Mouse (Mus musculus) kidney, postnatal 14 days (tissue): ENCODE results near the gene Sprtn.
A peak's percentile ranks its signal among the peaks of the same experiment; 100 is the strongest.

ENCODE experiments used
- DNase-seq: peaks from one replicate; pipeline ENCODE4 v3.0.0; 2022; ENCODE audit warnings: mixed read lengths

Gene Sprtn

GRCm38 (mm10) chr8:124897386-124898250, at the start of gene Sprtn, which contains the start of gene Exoc8:
Sprtn (plus strand) TSS chr8:124897886.
Exoc8 (minus strand) TSS chr8:124897705.
- peak; percentile 98 for DNase-seq

DNA sequence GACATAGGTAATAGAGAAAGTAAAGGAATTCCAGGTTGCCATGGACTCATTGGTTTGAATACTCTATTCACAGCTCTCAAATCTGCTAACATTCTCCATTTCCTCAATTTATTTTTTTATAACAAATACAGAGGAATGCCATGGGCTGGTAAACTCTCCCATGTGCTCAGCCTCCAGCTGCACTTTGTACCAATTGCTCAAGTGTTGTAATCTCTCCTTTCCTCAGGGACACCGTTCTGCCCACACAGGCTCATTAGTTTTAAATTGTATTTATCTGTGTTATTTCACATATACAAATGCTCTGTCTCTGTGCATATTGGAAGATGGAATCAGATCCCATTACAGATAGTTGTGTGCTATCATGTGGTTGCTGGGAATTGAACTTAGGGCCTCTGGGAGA, 44.2 kb upstream of the Sprtn start:
- DNase-seq = no peak

DNA sequence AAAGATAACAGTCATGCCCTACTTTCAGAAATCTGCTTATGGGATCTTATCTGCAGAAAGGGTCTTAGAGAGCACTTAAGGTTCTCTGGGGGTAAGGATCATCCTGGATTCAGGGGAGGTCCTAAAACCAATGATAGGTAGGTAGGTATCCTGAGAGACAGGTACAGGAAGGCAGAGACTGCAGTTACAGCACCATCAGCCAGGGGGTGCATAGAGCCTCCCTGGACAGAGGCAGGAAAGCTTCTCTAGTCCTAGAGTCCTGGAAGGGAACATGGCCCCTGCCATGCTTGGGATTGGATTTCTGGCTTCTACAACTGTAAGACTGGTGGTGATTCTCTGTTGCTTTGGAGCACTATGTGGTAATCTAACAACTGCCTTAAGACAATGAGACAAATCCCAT, 38.2 kb upstream of the Sprtn start:
- DNase-seq = no peak

- DNase-seq = no peak
These were observed 37.5 kb upstream of the Sprtn start for GRCm38 (mm10) chr8:124860188-124860587.

GRCm38 (mm10) chr8:124862321-124863162, 35.1 kb upstream of the Sprtn start, which contains the start of the genes Gnpat and 2810004N23Rik:
Gnpat (plus strand) TSS chr8:124863033.
2810004N23Rik (minus strand) TSS chr8:124863120.
- peak; percentile 95 for DNase-seq

- DNase-seq = no peak
These were observed 34.5 kb upstream of the Sprtn start for GRCm38 (mm10) chr8:124863163-124863677.

DNA sequence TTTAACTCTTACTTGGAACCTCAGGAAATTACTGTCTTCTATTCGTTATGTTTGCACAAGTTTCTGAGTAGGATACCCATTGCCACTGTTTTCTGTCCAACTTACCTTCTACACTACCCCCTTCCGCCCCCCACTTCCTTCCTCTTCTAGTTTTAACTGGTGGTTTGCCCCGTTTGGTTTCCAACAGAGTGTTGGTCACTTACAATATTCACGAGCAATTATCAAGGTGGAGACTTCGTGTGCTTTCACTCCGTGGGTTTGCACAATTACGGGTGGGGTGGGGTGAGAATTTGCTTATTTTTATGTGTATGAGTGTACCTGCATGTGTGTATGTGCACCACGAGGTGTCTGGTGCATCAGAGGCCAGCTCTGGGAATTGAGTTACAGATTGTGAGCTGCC, 34.0 kb upstream of the Sprtn start:
- DNase-seq = no peak

DNA sequence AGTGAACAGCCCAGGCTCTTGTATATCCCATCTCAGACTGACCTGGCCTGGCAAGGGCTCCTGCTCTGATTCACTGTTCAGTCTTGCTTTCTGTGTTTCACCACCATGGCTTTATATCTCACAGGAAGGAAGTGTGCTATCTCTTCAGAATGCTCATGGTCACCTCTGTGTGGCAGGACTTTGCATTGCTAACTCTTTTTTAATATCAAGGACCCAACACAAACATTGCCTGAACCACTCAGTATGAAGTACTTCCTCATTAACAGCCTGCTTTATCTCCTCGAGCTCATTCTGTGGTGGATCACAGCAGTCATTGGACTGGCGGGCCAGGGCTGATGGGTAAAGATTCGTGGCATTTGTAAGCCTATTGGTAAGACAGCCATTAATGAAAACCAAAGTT, 31.0 kb upstream of the Sprtn start:
- no peak for DNase-seq

- DNase-seq = no peak
These were observed 30.6 kb upstream of the Sprtn start for GRCm38 (mm10) chr8:124867126-124867525.

- DNase-seq = no peak
These were observed 28.0 kb upstream of the Sprtn start for GRCm38 (mm10) chr8:124869708-124870107.

DNA sequence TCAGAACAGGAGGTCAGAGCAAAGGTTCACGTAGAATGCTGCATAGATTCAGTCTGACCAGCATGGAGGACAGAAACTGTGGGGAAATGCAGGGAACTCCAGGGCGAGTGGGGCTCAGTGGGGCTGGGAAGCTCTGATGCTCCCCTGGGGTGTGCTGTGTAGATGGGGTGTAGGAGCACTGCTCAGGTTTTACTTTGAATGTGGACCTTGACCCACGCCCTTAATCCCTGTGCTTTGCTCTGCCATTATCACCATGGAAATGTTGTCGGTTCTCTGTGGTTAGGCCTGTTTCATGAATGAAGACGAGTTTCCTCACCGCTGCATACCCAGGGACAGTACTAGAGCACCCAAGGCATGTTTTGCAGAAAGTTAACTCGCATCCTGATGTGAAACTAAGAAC, 26.2 kb upstream of the Sprtn start:
- no peak for DNase-seq

DNA sequence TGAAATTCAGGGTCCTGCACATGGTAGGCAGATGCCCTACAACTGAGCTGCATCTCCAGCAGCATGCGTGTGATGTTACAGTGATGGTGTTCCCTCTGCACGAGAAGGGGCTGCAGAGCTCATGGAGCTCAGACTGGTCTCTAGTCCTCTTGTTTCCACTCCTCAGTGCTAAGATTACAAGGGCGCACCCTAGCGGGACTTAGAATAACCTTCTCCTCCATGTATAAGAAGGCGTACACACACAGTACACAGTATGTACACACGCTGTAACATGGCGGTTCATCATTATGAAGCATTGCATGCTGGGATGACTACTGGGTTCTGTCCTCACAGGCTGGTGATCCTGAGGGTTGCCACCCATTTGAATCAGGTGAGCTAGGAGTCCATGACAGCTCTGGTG, 25.6 kb upstream of the Sprtn start:
- DNase-seq = no peak

DNA sequence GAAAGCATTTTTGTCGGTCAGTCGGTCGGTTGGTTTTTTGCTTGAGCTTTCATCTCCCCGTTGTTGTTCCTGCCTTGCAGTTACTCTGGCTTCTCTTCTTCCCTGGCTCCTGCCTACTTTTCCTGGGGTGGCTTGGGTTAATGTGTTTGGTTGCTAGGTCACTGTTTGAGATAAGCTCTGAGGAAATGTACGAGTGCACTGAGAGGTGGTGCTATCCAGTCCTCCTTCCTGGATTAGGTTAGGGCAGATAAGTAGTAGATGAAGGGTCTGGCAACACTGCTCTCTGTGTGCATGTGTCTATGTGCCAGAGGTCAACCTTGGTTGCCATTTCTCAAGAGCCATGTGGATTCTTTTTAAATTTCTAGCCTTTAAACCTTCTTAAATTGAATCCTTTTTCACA, 25.0 kb upstream of the Sprtn start:
- no peak for DNase-seq

GRCm38 (mm10) chr8:124878141-124878540, 19.5 kb upstream of the Sprtn start:
- DNase-seq = no peak

DNA sequence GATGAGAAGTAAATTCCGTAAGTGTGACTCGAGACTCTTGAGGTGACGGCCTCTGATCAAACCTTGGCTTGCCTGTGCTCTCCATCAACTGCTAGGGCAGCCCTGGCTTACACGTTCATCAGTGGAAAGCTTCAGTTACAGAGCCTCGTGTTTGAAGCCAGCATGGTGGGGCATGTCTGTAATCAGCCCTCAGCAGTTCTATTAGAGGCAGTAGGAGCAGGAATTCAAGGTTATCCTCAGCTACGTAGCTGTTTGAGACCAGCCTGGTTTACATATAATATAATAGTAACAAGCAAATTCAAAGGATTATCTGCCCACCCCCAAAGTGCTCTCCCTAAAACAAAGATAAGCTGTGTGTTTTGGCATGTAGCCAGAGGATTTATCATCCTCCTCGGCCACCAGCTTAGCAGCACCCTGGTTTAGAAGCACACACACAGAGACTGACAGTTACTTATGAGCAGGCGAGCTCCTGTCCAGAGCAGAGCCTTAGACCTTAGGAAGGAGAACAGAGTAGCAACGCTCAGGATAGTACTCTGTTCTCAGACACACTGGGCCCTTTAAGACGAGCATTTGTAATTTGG, 18.6 kb upstream of the Sprtn start:
- no peak for DNase-seq

DNA sequence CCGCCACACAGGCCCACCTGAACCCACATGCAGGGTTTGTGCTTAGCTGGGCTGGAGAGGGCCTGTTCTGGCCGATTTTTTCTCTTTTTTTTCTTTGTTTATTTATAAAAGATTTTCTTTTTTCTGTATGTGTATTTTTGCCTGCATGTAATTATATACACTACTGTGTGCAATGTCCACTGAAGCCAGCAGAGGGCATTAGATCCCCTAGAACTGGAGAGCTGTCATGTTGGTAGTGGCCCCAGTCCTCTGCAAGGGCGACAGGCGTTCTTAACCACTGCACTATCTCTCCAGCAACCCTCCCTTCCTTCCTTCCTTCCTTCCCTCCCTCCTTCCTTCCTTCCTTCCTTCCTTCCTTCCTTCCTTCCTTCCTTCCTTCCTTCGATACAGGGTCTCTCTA, 9.3 kb upstream of the Sprtn start:
- no peak for DNase-seq

GRCm38 (mm10) chr8:124892596-124892995, 5.1 kb upstream of the Sprtn start:
- no peak for DNase-seq

DNA sequence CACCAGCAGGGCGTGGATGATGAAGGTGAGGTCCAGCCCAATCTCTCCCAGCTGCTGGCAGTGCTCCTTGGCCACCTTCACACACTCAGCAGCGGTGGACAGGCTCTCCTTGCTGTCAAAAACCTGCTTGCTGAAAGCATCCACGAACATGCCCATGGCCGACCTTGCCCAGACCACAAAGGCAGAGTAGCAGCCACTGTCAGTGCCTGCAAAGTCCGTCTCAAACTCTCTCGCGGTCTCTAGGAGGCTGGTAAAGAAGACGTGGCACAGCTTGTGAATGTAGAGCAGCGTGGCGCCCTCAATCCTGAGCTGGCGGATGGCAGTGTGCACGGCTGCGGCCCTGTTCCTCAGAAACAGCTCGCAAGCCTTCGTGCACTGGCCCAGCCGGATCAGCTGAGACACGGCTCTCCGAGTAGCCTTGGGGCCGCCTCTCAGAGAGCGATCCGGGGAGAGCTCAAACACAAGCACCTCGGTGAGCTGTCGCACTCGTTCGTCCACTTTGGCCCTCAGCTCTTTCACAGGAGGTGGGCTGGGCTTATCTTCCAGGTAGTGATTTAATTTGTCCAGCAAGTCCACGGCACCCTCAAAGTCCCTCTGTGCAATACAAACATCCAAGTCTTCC, 1.6 kb upstream of the Sprtn start:
- no peak for DNase-seq

- peak; percentile 87 for DNase-seq
These were observed 877 bp upstream of the Sprtn start for GRCm38 (mm10) chr8:124896632-124897385.

- DNase-seq = no peak
These were observed 692 bp downstream of the Sprtn start for GRCm38 (mm10) chr8:124898251-124898905.

- DNase-seq = peak; percentile 78
These were observed 5.5 kb downstream of the Sprtn start for GRCm38 (mm10) chr8:124903198-124903597.
